Mouse (Mus musculus) myocyte (in vitro differentiated cells): ENCODE measurements at regions not wholly inside any gene's neighbourhood (a gene's known extent, or its start where the extent isn't known, plus 50 kb on each side); places are given as distances from the start of the nearest gene placed in this dataset.

ENCODE experiments used
- E2F4 ChIP-seq: IDR thresholded peaks from one replicate; pipeline ENCODE4 v1.6.1; 2011; ENCODE audit warnings: mild to moderate bottlenecking, control low read depth, moderate library complexity; ENCODE audit not compliant: insufficient read depth
- MAX ChIP-seq: IDR thresholded peaks from one replicate; pipeline ENCODE4 v1.6.1; 2011; ENCODE audit warnings: low read depth, mild to moderate bottlenecking, control low read depth
- MYOD1 ChIP-seq, 3 experiments: IDR thresholded peaks; one replicate each; pipeline ENCODE4 v1.6.1; 2011; ENCODE audit warnings: control low read depth in 2 of 3, low read depth in 2 of 3, mild to moderate bottlenecking in 2 of 3, moderate library complexity in 1 of 3; ENCODE audit not compliant: insufficient read length in 2 of 3, control insufficient read depth in 1 of 3
- POLR2A ChIP-seq: IDR thresholded peaks from one replicate; pipeline ENCODE4 v1.6.1; 2011; ENCODE audit warnings: low read depth, mild to moderate bottlenecking, control low read depth, moderate library complexity; ENCODE audit not compliant: insufficient read length
- POLR2AphosphoS2 ChIP-seq: IDR thresholded peaks from one replicate; pipeline ENCODE4 v1.6.1; 2011; ENCODE audit warnings: low read depth, control low read depth; ENCODE audit not compliant: insufficient read length
- SRF ChIP-seq: IDR thresholded peaks from one replicate; pipeline ENCODE4 v1.6.1; 2011; ENCODE audit warnings: low read depth; ENCODE audit not compliant: control insufficient read depth, insufficient read length
- TCF3 ChIP-seq: IDR thresholded peaks from one replicate; pipeline ENCODE4 v1.6.1; 2011; ENCODE audit warnings: low read depth, control low read depth; ENCODE audit not compliant: insufficient read length
- USF1 ChIP-seq: IDR thresholded peaks from one replicate; pipeline ENCODE4 v1.6.1; 2011; ENCODE audit warnings: low read depth, mild to moderate bottlenecking, control low read depth, moderate library complexity

- no peak for TF ChIP-seq POLR2A
- TF ChIP-seq E2F4: no peak
- no peak for TF ChIP-seq POLR2AphosphoS2
- TF ChIP-seq MYOD1 (IDR thresholded peaks at IDR 0.05; ENCODE audit: control insufficient read depth in 1 of 3, insufficient read length in 2 of 3, low read depth in 2 of 3): no peak
- no peak for TF ChIP-seq USF1
- no peak for TF ChIP-seq TCF3
- no peak for TF ChIP-seq MAX
- no peak for TF ChIP-seq SRF
Observed at GRCm38 (mm10) chr13:46173103-46173502, 100.4 kb upstream of the Stmnd1 start.
